Mouse (Mus musculus): ENCODE data around the gene Tmem30a.

The Tmem30a gene

DNA sequence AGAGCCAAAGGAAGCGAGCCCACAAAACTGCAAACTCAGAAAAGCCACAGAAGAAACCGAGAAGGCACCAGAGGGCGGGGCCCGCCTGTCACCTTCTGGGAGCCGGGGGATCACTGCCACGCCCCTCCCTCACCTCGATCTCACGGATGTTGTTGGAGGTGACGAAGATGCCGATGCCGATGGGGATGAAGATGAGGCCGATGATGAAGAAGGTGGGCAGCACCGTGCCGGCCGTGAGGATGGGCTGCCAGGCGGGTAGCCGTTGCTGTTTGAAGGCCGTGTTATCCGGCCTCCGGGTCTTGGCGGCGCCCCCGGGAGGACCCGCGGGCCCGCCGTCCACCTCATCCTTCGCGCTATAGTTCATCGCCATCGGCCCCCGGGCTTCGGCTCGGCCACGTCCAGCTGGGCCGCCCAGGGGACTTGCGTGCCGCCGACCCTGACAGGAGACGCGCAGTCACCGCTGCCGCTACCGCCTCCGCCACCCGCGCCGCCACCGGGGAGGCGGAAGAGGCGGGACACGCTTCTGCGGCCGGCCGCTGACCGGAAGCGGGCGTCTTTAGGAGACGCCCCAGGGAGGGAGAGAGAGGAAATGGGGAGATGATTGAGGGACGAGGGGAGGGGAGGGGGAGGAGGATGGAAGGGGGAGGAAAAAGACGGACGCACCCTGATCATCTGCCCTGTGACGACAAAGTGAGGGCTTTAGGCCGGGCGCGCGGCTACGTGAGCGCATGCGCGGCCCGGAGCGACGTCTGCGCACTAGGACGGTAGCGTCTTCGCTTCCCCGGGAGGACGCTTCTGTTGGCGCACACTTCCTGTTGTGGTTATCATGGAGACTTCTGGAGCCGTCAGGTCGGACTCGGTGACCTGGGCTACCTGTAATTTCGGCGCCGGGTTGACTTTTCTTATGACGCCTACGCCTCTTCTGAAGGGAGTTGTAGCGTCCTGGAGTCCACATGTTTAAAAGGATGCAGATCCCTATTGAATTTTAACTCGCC is at the start of gene Tmem30a:
Gene Tmem30a, minus strand, starts transcription at position 667 of the 995 bp plus-strand sequence.
- peak; percentile 92 for DNase-seq (ENCODE audit: low read depth, low spot score)

DNA sequence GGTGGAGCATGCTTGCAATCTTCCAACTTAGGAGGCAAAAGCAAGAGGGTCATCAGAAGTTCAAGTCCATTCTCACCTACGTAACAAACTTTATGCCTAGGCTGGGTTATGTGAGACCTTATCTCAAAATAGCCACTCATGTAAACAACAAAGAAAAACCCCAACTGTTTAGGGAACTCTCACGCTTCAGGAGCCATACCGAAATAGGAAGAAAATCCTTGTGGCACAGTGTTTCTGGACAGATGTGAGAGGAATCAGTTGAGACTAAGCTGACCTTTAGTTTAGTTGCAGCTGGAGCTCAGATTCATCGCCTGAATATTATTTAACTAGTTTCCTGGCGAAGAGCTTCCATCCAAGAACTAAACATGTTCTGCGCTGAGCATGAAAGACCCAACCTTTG is 49.3 kb upstream of the Tmem30a start:
- no peak for DNase-seq (ENCODE audit: low read depth, low spot score)

DNA sequence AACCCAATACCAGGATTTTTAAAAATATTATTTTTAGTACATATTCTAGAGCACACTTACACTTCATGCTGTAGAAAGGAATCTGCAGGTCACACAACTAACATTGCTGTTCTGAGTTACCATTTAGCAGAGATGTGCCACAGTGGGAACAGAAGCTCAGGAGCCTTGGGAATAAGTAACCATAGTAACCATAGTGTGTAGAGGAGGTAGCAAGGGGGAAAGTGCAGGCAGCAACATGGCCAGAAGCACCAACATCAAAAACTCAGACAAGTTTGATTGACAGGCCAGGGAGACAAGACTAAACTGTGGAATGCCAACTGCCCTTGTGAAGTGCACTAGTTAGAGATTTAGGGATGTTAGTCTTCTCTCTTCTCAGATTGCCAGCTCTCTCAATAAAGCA is 48.7 kb upstream of the Tmem30a start:
- DNase-seq (ENCODE audit: low read depth, low spot score), result no peak

DNA sequence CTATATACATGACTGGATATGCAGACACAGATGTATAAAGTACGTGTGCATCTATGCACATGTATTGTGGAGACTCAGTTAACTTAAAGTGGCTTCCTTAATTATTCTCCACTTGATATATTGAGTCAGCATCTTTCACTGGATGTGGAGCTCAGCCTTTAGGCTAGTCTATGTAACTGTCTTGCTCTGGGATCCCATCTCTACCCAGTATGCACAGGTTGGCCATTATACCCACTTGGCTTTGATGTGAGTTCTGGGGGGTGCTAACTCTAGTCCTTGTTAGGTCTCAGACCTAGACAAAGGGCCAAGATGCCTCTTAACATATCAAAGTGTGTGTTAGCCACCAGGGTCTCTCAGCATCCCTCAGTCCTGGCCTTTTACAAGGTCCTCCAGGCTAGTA is 38.0 kb upstream of the Tmem30a start:
- no peak for DNase-seq (ENCODE audit: low read depth, low spot score)

DNA sequence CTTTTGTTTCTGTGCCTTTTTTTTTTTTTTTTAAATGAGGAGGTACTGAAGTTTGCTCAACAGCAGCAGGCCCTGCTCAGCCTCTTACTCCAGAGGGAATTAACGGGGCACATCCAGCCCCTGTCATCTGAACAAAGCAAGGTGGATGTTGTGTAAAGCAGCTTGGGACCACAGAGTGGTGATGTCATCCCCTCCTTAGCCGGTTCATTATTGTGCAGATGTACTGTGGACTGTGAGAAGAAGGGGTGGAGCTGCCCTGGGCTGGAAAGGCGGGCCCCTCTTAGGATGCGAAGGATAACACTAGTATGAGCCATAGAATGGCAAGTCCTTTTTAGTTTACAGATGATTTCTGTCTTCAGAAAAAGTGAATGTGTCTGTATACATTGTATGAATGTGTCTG is 37.6 kb upstream of the Tmem30a start:
- DNase-seq (ENCODE audit: low read depth, low spot score), result no peak

DNA sequence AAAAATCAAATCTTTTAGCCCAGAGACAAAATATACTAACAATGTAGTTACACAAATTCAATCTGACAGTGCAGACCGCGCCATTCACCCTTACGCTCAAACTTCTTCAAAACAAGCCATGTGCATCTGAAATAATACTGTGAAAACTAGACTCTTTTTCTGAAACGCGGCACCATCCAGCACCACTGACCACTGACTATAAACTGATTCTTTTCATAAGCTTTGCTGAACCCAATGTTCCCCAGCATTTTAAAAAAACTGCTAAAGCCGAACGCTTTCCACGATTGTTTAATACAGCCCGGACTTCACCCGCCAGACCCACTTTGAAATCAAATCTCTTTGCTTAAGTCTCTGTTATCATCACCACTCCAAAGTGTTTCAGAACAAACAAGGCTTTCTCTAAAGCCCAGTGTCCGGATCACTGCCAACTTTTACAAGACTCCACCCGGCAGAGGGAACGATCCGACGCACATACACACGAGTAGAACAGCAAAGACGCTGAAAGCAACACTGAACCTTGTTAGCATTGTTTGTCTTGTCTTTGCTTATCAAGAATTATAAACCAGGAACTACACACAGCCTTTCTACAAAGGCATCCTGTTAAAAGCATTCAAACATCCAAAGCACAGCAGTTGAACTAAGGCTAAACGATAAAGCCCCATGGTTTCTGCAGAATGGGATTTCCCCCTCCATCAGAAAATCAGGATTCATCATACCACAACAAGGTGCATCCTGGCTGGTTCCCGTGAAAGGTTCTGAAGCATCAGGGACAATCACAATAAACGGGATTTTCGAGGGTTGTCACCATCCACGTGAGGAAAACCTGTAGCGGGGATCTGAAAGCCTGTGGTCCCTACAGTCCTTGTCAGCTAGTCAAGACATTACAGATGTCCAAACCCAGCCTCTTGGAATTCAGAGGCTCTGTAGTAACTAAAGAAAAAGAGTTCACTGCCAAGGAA is 36.8 kb upstream of the Tmem30a start:
- DNase-seq (ENCODE audit: low read depth, low spot score), result no peak

DNA sequence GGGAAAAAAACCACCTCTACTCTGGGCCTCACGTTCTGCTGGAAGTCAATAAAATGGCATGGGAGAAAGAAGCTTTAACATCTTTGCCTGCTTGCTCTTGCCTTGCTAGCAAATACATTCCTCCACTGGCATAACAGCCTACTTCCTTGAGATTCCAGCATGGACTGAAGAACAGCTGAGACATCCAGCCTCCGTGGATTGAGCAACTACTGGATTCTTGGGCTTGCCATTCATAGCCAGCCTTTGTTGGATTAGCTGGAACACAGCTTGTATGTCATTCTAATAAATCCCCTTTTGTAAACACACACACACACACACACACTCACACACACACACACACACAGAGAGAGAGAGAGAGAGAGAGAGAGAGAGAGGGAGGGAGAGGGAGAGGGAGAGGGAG is 33.8 kb upstream of the Tmem30a start:
- DNase-seq (ENCODE audit: low read depth, low spot score), result no peak

DNA sequence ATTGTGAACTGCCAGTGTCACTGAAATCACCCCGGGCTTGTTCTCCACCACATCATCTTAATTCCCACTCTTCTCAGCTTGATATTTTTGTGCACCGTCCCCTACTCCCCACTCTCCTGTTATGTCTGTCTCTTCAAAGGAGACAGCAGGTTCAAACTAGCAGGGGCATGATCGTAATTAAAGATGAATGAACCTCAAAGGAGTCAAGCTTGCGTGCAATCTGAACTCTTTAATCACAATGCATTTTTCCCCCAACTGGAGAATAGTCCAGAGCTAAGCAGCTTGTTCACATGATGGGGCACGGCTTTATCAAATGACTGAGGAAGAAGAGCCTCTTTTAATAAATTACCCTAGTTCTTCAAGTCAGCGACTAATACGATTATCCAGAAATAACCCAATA is 32.2 kb upstream of the Tmem30a start:
- no peak for DNase-seq (ENCODE audit: low read depth, low spot score)

DNA sequence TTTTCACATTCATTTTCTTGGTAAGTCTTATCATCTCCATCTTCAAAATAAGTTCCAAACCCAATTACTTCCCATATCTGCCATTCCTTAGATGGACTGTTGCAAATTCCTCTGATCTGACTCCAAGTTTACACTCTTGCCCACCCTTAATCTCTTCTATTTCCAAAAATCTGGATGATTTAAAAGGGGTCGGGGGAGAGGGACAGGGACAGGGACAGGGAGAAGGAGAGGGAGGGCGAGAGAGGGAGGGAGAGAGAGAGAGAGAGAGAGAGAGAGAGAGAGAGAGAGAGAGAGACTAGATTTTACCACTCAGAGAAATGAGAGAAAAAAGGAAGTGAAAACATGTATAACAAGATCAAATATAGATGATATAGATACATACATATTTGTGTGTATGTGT is 30.5 kb upstream of the Tmem30a start:
- no peak for DNase-seq (ENCODE audit: low read depth, low spot score)

DNA sequence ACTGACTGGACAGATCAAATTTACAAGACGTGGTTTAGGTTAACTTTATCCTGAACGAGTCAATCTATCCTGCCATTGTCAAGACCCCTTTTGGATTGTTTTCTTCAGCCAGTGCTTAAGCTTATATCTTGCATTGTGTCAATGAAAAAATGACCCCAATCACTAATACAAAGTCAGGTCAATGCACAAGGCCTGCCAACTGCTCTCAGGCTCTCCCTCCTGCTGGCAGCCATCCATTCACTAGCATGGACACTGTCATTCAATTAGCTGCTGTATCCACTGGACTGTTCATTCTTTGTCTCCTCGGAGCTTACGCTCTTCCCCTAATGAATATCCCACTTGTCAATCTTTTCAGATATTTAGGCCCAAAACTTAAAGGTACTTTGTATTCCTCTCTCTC is 30.1 kb upstream of the Tmem30a start:
- DNase-seq (ENCODE audit: low read depth, low spot score), result no peak

DNA sequence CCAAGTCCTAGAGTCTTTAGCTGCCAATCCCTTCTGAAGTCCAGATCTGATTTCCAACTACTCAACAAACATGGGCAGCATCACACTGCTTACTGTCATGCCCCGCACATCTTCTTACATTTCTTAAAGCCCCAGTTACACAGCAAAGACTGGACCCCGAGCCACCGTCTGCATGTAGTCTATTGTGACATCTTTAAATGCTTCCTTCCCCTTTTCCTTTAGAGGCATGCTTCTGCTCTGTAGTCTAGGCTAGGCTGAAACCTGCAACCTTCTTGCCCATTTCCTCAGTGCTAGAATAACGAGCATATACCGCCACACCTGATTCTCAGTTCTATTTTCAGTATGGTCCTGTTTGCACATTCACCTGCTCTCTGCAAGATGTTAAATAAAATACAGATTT is 23.2 kb upstream of the Tmem30a start:
- DNase-seq (ENCODE audit: low read depth, low spot score), result no peak

DNA sequence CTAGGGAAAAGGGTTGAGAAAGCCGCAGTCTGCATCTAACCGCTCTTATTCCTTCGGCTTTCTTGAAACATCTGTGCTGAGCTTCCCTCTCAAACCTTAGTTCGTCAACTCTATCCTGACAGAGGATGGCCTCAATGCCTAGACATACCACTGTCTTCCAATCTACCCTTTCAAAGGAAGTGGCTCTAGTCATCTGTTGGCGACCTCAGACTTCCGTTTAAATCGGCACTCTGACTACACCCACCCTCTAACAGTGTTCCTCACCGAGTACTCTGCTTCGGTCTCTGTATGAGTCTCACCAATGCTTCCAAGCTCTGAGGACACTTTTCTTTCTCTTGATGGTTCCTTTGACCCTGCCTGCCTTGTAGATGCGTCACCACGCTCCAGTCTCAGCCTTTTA is 22.7 kb upstream of the Tmem30a start:
- no peak for DNase-seq (ENCODE audit: low read depth, low spot score)

DNA sequence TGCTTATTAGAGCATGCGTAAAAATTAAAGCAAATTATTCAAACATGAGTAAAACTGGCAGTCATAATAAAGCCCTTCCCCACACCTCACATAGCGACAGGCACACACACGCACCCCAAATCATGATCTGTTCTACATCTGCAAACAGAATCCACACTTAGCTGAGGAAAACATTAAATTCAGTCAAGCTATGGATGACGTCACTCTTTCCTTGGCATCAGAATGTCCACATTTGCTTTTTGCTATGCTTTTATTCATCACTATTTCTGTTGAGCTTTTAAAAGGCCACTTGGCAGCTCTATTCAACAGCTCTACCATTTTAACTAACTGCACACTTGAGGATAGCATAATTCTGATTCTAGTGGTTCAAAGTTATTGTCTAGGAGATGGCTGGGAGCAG is 21.3 kb upstream of the Tmem30a start:
- no peak for DNase-seq (ENCODE audit: low read depth, low spot score)

DNA sequence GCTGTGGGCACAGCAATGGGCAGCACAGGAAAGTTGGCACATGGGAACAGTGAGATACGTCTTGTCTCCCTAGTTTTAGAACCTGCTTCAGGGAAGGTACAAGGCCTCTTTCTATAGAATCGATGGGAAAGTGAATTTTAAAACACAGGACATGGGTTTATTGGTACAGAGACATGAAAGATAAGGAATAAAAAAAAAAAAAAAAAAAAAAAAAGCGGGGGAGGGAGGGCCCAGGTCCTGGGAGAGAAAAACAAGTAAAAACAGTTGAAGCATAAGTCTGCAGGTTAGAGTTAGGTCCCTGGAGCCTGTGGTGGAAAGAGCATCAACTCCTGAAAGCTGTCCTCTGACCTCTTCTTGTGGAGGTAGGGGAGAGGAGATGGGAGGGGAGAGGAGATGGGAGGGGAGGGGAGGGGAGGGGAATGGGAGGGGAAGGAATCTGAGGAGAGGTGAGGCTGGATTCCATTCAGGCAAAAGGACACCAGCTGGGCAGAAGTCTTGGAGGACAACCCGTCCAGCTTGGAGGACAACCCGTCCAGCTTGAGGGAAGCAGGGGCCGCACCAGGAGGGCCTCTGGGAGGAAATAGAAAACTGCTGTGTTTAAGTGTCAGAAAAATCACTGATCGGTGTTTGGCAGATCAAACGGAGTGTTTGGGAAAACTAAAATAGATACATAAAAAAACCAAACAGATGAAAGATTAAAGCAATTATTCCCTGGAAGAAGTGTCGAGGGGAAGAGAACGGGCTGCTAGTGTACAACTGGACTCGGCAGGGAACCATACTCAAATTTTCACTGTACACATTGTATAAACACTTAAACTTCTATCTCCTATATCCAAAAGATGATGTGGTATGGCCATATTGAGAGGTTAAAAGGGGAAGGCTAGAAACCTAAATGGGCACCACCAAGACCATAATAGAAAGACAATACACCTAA is 17.9 kb upstream of the Tmem30a start:
- no peak for DNase-seq (ENCODE audit: low read depth, low spot score)

DNA sequence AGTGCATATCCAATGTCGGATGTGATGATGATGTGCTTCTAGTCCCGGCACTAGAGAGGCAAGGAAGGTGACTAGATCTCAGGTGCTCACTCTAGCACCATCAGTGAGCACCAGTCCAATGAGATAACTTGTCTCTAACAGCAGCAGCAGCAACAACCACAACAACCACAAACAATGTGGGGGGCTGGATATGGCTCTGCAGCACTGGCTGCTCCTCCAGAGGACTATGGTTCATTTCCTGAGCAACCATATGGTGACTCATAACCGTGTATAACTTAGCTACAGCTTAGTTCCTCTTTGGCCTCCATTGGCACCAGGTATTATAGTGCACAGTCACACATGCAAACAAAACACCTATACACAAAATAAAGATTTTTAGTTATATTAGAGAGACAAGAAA is 17.2 kb upstream of the Tmem30a start:
- DNase-seq (ENCODE audit: low read depth, low spot score), result no peak

DNA sequence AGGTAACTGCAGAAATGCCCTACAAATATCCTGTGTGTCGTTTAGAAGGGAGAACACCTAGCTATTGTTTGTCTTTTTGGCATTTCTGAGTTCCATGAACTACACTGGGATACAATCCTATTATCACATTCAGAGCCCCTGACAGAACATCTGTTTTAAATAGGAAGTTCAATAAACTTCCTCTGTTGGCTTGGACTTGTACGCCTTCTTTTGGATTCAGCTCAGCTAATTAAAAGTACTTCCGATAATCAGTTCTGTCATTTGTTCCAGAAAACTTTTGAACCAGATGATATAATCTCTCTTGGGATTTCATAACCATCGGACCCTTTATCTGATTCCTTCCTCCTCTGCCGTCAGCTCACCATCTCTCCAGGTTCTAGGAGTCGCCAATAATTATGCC is 16.1 kb upstream of the Tmem30a start:
- no peak for DNase-seq (ENCODE audit: low read depth, low spot score)

DNA sequence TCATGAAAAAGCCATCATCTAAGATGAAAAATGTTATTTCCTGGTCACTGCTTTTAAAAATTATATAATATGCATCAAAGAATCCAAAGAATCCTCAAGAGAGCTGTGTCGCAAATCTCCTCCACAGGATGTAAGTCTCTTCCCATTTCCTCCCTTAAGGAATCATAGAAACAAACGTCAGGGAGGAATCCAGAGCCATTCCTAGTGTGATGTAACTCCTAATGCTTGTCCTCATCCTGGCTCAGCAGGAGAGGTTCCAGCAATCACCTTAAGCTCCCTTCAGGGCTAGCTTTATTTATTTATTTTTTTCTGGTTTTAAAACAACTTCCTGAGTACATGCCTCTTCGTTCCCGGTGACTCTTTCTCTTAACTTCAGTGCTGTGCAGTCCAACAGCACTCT is 13.9 kb upstream of the Tmem30a start:
- DNase-seq (ENCODE audit: low read depth, low spot score), result no peak

DNA sequence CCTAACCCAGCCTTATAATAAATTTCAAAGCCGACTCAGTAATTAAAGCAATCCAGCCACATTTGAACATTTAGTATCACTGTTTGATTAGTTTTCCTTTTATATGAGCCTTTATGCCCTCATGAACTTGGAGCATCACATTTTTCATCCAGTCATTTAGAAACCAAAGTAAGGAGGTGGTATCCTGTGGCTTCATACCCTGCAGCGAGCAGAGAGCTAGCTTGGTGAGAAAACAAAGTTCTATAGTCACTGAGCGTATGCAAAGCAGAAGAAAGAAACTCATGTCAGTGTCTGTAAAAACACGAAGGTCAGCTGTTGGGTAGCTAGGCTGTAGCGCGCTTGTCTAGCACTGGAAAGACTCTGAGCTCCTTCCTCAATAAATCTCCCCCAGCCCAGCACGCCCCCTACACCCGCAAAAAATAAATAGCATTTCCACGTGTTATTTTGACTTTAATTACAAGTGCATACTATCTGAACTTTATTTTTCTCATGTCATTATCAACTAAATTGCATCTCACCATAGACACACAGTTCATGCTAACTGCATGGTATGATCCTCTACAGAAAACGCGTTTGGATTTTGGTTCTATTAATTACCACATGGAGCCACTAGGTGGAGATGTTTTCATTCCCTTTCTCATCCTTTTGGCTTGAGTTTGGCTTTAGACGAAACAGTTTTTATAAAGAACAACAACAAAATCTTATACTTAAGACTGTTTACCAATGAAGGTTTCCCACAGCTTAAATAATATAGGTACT is 13.2 kb upstream of the Tmem30a start:
- DNase-seq (ENCODE audit: low read depth, low spot score), result peak; percentile 39

DNA sequence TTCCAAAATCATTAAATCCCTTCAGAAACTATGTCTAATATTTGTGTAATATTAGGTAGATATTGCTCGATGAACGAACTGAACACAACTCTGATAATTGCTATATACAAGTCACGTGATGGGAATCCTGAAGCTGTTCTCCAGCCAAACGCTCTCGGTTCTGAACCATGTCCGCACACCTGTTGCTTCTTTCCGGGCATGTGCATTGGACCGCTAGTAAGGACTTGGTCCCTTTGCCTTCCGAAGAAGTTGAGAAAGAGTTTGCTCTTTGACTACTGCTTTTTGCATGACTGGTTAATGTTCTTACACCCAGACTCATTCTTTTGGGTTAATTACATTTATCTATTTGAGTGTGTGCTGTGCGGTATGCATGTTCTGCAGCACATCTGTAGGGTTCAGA is 12.1 kb upstream of the Tmem30a start:
- no peak for DNase-seq (ENCODE audit: low read depth, low spot score)

DNA sequence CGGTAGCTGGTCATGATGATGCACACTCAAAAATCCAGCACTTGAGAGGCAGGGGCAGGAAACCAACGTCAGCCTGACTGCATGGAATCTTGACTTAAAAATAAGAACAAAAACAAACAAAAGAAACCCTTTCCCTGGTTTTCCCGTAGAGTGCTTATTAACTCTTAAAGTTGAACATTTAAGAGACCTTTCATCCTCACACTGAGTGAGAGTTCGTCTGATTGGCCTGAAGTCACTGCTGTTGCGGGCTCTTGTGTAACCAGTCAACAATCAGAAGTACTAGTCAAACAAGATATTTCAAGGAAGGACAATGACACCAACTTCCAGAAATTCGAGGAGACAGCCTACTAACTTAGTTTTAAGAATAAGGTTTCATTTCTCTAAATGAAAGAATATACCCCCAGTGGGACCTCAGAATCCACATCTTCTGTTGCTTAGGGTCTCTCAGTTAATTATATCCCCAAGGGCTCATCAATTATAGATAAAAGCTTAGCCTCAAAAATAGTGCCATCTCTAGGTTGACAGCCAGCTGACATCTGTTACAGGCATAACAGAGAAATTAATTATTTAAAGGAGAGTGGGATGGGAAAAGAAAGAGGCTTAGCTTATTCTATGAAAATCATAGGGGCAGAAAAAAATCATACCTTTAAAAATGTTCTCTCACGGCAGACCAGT is 3.3 kb upstream of the Tmem30a start:
- DNase-seq (ENCODE audit: low read depth, low spot score), result no peak

Data from embryo, embryonic 11.5 days (tissue).